Mouse (Mus musculus): ENCODE results near the gene Krtap3-1. TPM values are rescaled to one million over a fixed set of nuclear protein-coding genes. Genes with fewer than 3 reads are reported as not detected.
"Not testable (repeated sequence)": the region's sequence is repeated elsewhere in the genome, so short reads cannot be mapped to it uniquely, and the experiment has no call there.

The Krtap3-1 gene
- total RNA-seq (2014; rRNA removed) (not detected in 2 replicates), polyA plus RNA-seq (2015; fragmentation: Nextera tagmentation; extraction: Ambion mirVana) (not detected in 2 replicates)

- ATAC-seq (no peak), DNase-seq (ENCODE audit: low spot score) (no peak)
- Histone ChIP-seq H3K27ac (no peak within 1 kb of the TSS), H3K9me3 (ENCODE audit: low read length) (no peaks in the 10 kb centered on the region), H3K4me3 (ENCODE audit: low read length) (no peak within 1 kb of the TSS), H3K9ac (replicated peaks; ENCODE audit: low read length) (no peak within 1 kb of the TSS), H3K36me3 (ENCODE audit: insufficient read depth, low read length) (no peaks in the 10 kb centered on the region), H3K4me1 (ENCODE audit: insufficient read depth, low read length) (no peaks in the 10 kb centered on the region), H3K27me3 (ENCODE audit: insufficient read depth, low read length) (no peaks in the 10 kb centered on the region), H3K4me2 (ENCODE audit: low read depth, low read length) (no peak within 1 kb of the TSS)
- 95% methylated on average over 7 of the region's 7 CpGs for WGBS
- no peak for TF ChIP-seq CTCF (IDR thresholded peaks at IDR 0.05; ENCODE audit: low read depth)
Observed at GRCm38 (mm10) chr11:99566530-99566929, at the start of gene Krtap3-1. Krtap3-1 (minus strand) TSS chr11:99566630.

- H3K4me3 ChIP-seq (ENCODE audit: low read length), result no peak within 1 kb of the TSS
- H3K36me3 ChIP-seq (ENCODE audit: insufficient read depth, low read length), result no peaks in the 10 kb centered on the region
- WGBS, result 58% methylated on average over 3 of the region's 3 CpGs
- H3K27ac ChIP-seq, result no peak within 1 kb of the TSS
- H3K9ac ChIP-seq (replicated peaks; ENCODE audit: low read length), result no peak within 1 kb of the TSS
- no peaks in the 10 kb centered on the region for H3K4me1 ChIP-seq (ENCODE audit: insufficient read depth, low read length)
- no peaks in the 10 kb centered on the region for H3K27me3 ChIP-seq (ENCODE audit: insufficient read depth, low read length)
- H3K4me2 ChIP-seq (ENCODE audit: low read depth, low read length), result no peak within 1 kb of the TSS
- TF ChIP-seq CTCF (IDR thresholded peaks at IDR 0.05; ENCODE audit: low read depth), result no peak
- no peaks in the 10 kb centered on the region for H3K9me3 ChIP-seq (ENCODE audit: low read length)
- DNase-seq (ENCODE audit: low spot score) (peak; percentile 2), ATAC-seq (peak; percentile 21; the same call in 1 of the 2 replicates)
Observed at GRCm38 (mm10) chr11:99614796-99615363, 48.5 kb upstream of the Krtap3-1 start, which contains the start of gene Krtap2-4. Krtap2-4 (minus strand) TSS chr11:99614846.

GRCm38 (mm10) chr11:99610089-99610488 lies 43.7 kb upstream of the Krtap3-1 start, which contains the start of gene Gm11937:
Gm11937 (minus strand) TSS chr11:99610189.
- not testable (repeated sequence) for H3K27ac ChIP-seq; ATAC-seq; H3K36me3 ChIP-seq (ENCODE audit: insufficient read depth, low read length); H3K4me3 ChIP-seq (ENCODE audit: low read length); H3K27me3 ChIP-seq (ENCODE audit: insufficient read depth, low read length); H3K9me3 ChIP-seq (ENCODE audit: low read length); H3K9ac ChIP-seq (replicated peaks; ENCODE audit: low read length); DNase-seq (ENCODE audit: low spot score); H3K4me1 ChIP-seq (ENCODE audit: insufficient read depth, low read length); H3K4me2 ChIP-seq (ENCODE audit: low read depth, low read length)
- 72% methylated on average over 1 of the region's 2 CpGs for WGBS

GRCm38 (mm10) chr11:99609126-99609525 lies 42.7 kb upstream of the Krtap3-1 start:
- H3K36me3 ChIP-seq (ENCODE audit: insufficient read depth, low read length), result no peaks in the 10 kb centered on the region
- H3K27me3 ChIP-seq (ENCODE audit: insufficient read depth, low read length), result no peaks in the 10 kb centered on the region
- DNase-seq (ENCODE audit: low spot score), result no peak
- H3K27ac ChIP-seq, result no peak overlapping the region
- H3K4me1 ChIP-seq (ENCODE audit: insufficient read depth, low read length), result no peaks in the 10 kb centered on the region
- WGBS, result 60% methylated on average over 1 of the region's 1 CpGs
- no peak overlapping the region for H3K4me3 ChIP-seq (ENCODE audit: low read length)
- no peak overlapping the region for H3K9ac ChIP-seq (replicated peaks; ENCODE audit: low read length)
- TF ChIP-seq CTCF (IDR thresholded peaks at IDR 0.05; ENCODE audit: low read depth), result no peak
- no peaks in the 10 kb centered on the region for H3K9me3 ChIP-seq (ENCODE audit: low read length)
- H3K4me2 ChIP-seq (ENCODE audit: low read depth, low read length), result no peak overlapping the region
- no peak for ATAC-seq

GRCm38 (mm10) chr11:99603208-99603607 lies 36.8 kb upstream of the Krtap3-1 start, which contains the start of gene Gm11938:
Gm11938 (minus strand) TSS chr11:99603308.
- not testable (repeated sequence) for H3K27ac ChIP-seq; H3K4me3 ChIP-seq (ENCODE audit: low read length); DNase-seq (ENCODE audit: low spot score); H3K4me1 ChIP-seq (ENCODE audit: insufficient read depth, low read length); H3K9me3 ChIP-seq (ENCODE audit: low read length); H3K36me3 ChIP-seq (ENCODE audit: insufficient read depth, low read length); H3K27me3 ChIP-seq (ENCODE audit: insufficient read depth, low read length); ATAC-seq; H3K9ac ChIP-seq (replicated peaks; ENCODE audit: low read length); H3K4me2 ChIP-seq (ENCODE audit: low read depth, low read length)
- 76% methylated on average over 1 of the region's 1 CpGs for WGBS

- DNase-seq (ENCODE audit: low spot score); H3K36me3 ChIP-seq (ENCODE audit: insufficient read depth, low read length); H3K4me1 ChIP-seq (ENCODE audit: insufficient read depth, low read length); H3K27me3 ChIP-seq (ENCODE audit: insufficient read depth, low read length); ATAC-seq; H3K4me3 ChIP-seq (ENCODE audit: low read length); H3K9me3 ChIP-seq (ENCODE audit: low read length); H3K27ac ChIP-seq; H3K9ac ChIP-seq (replicated peaks; ENCODE audit: low read length); H3K4me2 ChIP-seq (ENCODE audit: low read depth, low read length): not testable (repeated sequence)
- 79% methylated on average over 6 of the region's 6 CpGs for WGBS
Observed at GRCm38 (mm10) chr11:99597742-99598141, 31.3 kb upstream of the Krtap3-1 start, which contains the start of gene Krtap9-3. Krtap9-3 (minus strand) TSS chr11:99598105.

- Histone ChIP-seq H3K4me2 (ENCODE audit: low read depth, low read length) (no peak within 1 kb of the TSS), H3K36me3 (ENCODE audit: insufficient read depth, low read length) (no peaks in the 10 kb centered on the region), H3K4me3 (ENCODE audit: low read length) (no peak within 1 kb of the TSS), H3K9me3 (ENCODE audit: low read length) (no peaks in the 10 kb centered on the region), H3K27me3 (ENCODE audit: insufficient read depth, low read length) (no peaks in the 10 kb centered on the region), H3K9ac (replicated peaks; ENCODE audit: low read length) (no peak within 1 kb of the TSS), H3K4me1 (ENCODE audit: insufficient read depth, low read length) (no peaks in the 10 kb centered on the region), H3K27ac (no peak within 1 kb of the TSS)
- TF ChIP-seq CTCF (IDR thresholded peaks at IDR 0.05; ENCODE audit: low read depth), result no peak
- DNase-seq (ENCODE audit: low spot score) (no peak), ATAC-seq (no peak)
- 77% methylated on average over 6 of the region's 6 CpGs for WGBS
Observed at GRCm38 (mm10) chr11:99590981-99591380, 24.6 kb upstream of the Krtap3-1 start, which contains the start of gene Krtap1-3. Krtap1-3 (minus strand) TSS chr11:99591339.

Data from hindbrain, postnatal 0 days (tissue).